Mouse (Mus musculus) E14TG2a.4 (cell line): ENCODE measurements around the gene Zbed5.
"Not testable (repeated sequence)": the region's sequence is repeated elsewhere in the genome, so short reads cannot be mapped to it uniquely, and the experiment has no call there.

ENCODE experiments used
- H3K27me3 ChIP-seq: 2 replicates; pipeline ENCODE4 v1.6.1; 2014; ENCODE audit warnings: low read length, control low read depth; ENCODE audit not compliant: insufficient read depth
- H3K36me3 ChIP-seq: 2 replicates; pipeline ENCODE4 v1.6.1; 2014; ENCODE audit warnings: low read length, control low read depth; ENCODE audit not compliant: insufficient read depth
- H3K4me1 ChIP-seq: replicated peaks from 2 replicates; pipeline ENCODE4 v1.6.1; 2014; ENCODE audit warnings: low read depth, low read length, control low read depth
- H3K4me3 ChIP-seq: replicated peaks from 2 replicates; pipeline ENCODE4 v1.5.1; 2014; ENCODE audit warnings: mild to moderate bottlenecking, low read length
- H3K9me3 ChIP-seq: 2 replicates; pipeline ENCODE4 v1.6.1; 2014; ENCODE audit warnings: low read length, control low read depth
- CTCF ChIP-seq: conservative IDR thresholded peaks from 2 replicates; pipeline ENCODE4 v1.5.1; 2014; ENCODE audit warnings: low read length
- NANOG ChIP-seq: IDR thresholded peaks from 2 replicates; pipeline ENCODE4 v1.6.1; 2014; ENCODE audit warnings: borderline replicate concordance, low read length, mixed read lengths
- POU5F1 ChIP-seq: IDR thresholded peaks from 2 replicates; pipeline ENCODE4 v1.6.1; 2014; ENCODE audit warnings: low read length, borderline replicate concordance

The Zbed5 gene

DNA sequence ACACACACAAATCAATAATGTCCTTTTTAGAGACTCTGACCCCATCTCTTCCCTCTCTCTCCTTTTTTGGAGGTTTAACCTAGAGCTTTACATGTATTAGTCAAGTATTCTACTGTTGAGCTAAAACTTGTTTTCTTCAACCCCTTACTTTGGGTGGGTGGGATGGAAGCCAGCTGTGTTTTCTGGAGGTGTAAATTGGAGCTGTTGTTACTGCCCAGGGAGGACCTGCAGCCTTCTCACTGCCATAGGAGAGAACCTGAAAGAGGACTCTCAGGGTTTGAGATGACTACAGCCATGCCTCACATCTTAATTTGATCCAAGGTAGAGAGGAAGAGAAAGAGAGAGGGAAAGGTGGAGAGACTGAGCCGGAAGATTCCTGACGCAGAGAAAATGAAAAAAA, 44.8 kb downstream of the Zbed5 start:
- peaks cover 37% of the 10 kb centered on the region for H3K4me1 ChIP-seq
- TF ChIP-seq CTCF = no peak
- TF ChIP-seq POU5F1 = no peak
- no peak for TF ChIP-seq NANOG
- H3K36me3 ChIP-seq = peaks cover 14% of the 10 kb centered on the region
- no peaks in the 10 kb centered on the region for H3K27me3 ChIP-seq
- no peaks in the 10 kb centered on the region for H3K9me3 ChIP-seq
- no peak overlapping the region for H3K4me3 ChIP-seq

DNA sequence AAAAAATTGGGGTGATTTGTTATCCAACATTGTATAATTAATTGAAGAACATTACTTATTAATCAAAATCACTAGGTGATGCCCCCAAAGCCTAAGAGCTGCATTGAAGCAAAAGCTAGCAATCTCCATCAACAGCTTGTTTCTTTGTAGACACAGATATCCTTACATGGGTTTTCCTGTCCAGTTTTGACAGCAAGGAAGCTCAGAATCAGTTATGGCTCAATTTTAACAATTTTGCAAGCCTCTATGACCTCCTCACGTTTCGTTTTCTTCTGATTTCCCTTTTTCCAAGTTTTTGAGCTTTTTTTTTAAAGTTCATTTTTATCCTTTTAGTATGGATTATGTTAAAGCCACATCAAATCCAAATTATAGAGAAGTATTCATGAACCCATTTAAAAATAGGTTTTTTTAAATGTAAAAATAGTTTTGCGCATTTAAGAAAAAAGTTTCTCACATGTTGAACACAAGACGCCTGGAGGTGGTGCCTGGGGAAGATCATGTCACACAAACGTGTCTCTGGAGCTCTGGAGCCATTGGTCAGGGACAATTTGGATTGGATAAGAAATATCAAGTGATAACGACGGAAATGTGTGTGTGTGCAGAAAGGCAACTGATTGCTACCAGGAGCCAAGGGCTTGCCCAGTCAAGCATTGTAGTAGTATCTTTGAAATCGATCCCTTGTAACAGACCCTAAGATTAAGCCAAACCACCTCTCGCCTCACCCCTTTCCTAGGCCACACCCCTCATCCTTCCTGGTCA, 45.4 kb downstream of the Zbed5 start:
- Histone ChIP-seq H3K36me3 (peaks cover 19% of the 10 kb centered on the region), H3K27me3 (no peaks in the 10 kb centered on the region), H3K9me3 (no peaks in the 10 kb centered on the region), H3K4me3 (peak overlapping the region; percentile 74), H3K4me1 (peaks cover 42% of the 10 kb centered on the region)
- TF ChIP-seq CTCF = no peak

DNA sequence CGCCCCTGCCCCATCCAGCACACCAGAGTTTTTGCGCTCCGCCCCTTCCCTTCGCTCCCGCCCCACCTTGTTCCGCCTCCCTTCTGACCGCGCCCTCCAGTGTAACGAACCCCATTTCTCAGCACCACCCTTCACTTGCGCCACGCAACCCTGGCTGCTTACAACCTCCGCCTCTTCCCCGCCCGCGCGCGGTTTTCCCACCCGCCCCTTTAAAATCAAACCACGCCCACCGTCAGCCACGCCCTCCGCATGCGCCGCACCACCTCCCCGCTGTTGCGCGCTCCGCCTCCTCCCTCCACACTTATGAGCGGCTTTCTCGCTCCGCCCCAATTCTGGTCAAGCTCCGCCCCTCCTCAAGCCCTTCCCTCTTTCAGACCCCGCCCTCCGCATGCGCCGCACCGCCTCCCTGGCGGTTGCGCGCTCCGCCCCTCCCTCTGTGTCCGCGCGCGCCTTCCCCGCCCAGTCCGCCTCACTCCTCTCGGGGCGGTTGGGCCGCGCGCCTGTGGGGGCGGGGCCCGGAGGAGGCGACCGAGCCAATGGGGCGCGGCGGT, 46.0 kb downstream of the Zbed5 start, which contains the start of gene Vkorc1l1:
Gene Vkorc1l1 (plus strand): TSS at position 476 of the 551 bp plus-strand sequence.
- H3K9me3 ChIP-seq = no peaks in the 10 kb centered on the region
- TF ChIP-seq CTCF = no peak
- no peak for TF ChIP-seq POU5F1
- TF ChIP-seq NANOG = no peak
- peak within 1 kb of the TSS; percentile 93 for H3K4me3 ChIP-seq
- H3K36me3 ChIP-seq = peaks cover 25% of the 10 kb centered on the region
- H3K27me3 ChIP-seq = no peaks in the 10 kb centered on the region
- H3K4me1 ChIP-seq = peaks cover 46% of the 10 kb centered on the region

DNA sequence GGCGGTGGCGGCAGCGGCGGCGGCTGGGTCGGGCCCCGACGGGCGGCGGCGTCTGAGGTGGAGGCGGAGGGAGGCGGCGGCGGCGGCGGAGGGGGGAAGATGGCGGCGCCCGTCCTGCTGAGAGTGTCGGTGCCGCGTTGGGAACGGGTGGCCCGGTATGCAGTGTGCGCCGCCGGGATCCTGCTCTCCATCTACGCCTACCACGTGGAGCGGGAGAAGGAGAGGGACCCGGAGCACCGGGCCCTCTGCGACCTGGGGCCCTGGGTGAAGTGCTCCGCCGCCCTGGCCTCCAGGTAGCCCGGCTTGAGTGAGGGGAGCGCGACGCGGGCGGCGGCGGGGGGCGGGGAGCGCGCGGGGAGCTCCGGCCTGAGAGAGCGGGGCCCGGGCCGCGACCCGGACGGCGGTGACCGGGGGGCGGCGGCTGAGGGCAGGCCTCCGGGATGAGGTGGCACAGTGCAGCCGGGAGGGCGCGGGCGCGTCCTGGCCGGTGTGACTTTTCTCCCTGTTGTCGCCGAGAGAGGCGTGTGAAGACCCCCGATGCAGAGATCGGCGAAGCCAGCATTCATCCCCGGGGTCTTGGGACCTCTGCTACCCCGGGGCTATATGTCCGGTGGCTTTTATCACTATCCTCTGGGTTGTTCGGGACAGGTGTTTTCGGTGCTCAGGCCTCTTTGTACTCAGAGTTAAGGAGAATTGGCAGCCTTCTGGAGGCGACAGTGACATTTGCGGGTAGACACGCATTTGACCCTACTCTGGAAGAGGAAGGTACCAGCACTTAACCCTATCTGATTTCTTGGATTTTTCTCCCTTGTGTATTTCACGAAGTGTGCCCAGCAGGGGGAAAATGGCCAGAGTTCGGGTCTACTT, 46.8 kb downstream of the Zbed5 start:
- not testable (repeated sequence) for H3K9me3 ChIP-seq, H3K27me3 ChIP-seq
- Histone ChIP-seq H3K4me1 (peaks cover 53% of the 10 kb centered on the region), H3K36me3 (peaks cover 32% of the 10 kb centered on the region), H3K4me3 (peak overlapping the region; percentile 93)

DNA sequence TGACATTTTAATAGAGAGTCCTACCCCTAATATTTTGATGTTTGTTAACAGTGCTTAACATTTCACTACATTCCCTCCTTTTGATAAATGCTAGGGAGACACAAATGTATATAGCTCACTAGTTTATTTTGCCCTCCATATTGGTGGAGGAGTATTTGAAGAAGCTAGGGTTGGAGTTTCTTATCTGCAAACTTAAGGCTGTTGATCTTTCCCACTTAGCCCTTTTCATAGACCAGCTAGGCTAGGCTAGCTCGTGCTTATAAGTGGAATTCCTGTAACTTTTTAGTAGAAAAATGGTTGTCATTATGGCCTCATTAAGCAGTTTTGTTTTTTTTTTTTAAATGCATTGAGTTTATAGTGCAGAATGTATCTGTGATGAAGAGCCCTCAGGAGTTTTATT, 47.9 kb downstream of the Zbed5 start:
- Histone ChIP-seq H3K36me3 (peaks cover 43% of the 10 kb centered on the region), H3K9me3 (no peaks in the 10 kb centered on the region), H3K4me3 (peak overlapping the region; percentile 93), H3K4me1 (peaks cover 64% of the 10 kb centered on the region), H3K27me3 (no peaks in the 10 kb centered on the region)
- TF ChIP-seq CTCF (no peak), POU5F1 (no peak), NANOG (no peak)

DNA sequence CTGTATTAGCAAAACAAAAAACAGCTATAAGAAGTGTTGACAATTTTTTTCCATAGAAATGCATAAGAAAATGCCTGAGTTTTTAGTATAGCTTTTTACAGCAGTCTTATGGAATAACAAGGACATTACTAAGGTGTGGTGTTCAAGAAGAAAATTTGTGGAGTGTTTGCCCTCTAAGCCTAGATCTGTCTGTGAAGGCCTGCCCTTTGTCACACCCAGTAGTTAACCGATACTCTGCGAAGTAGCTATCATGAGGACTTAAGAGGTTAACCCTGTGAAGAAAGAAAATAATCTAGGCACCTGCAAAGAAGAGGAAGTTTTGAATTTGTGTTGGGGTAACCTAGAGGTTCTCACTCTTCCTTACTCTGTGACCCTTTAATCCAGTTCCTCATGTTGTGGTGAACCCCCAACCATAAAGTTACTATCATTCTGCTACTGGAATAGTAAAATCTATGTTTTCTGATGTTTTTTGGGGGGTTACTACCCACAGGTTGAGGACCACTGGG, 52.1 kb downstream of the Zbed5 start:
- Histone ChIP-seq H3K36me3 (peaks cover 47% of the 10 kb centered on the region), H3K4me1 (peaks cover 64% of the 10 kb centered on the region), H3K9me3 (no peaks in the 10 kb centered on the region), H3K4me3 (no peak overlapping the region), H3K27me3 (no peaks in the 10 kb centered on the region)
- TF ChIP-seq NANOG (no peak), CTCF (no peak), POU5F1 (no peak)

DNA sequence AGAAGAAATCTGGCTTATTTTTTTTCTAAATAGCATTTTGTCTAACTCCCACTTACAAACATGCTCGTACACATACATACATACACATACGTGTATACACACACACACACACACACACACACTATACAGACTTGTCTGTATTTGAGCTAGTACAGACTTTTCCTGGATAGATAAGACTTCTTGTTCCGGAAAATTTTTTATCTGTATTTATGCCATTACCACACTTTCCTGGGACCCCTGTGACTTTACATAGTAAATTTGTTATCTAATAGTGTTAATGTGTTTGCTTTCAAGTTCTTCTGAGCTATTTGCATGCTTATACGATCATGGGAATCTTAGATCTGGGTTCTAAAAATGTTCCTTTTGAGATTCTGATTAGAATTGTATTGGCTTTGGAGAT, 56.6 kb downstream of the Zbed5 start:
- peaks cover 27% of the 10 kb centered on the region for H3K36me3 ChIP-seq
- H3K4me3 ChIP-seq = no peak overlapping the region
- peaks cover 56% of the 10 kb centered on the region for H3K4me1 ChIP-seq
- H3K27me3 ChIP-seq = no peaks in the 10 kb centered on the region
- no peaks in the 10 kb centered on the region for H3K9me3 ChIP-seq
- TF ChIP-seq POU5F1 = no peak
- no peak for TF ChIP-seq CTCF
- TF ChIP-seq NANOG = no peak
